Mouse (Mus musculus): Measurements from ENCODE around the gene Csk. TPM values are rescaled to one million over a fixed set of nuclear protein-coding genes. Genes with fewer than 3 reads are reported as not detected.

Csk gene
- polyA plus RNA-seq, 1 experiment, result 30.7 TPM

- Histone ChIP-seq H3K4me1 (ENCODE audit: control insufficient read depth, insufficient read depth, low read length) (no peaks in the 10 kb centered on the region), H3K9me3 (replicated peaks; ENCODE audit: control insufficient read depth, insufficient read depth, low read length, poor library complexity, severe bottlenecking) (no peaks in the 10 kb centered on the region), H3K27me3 (ENCODE audit: control insufficient read depth, insufficient read depth, low read length, poor library complexity, severe bottlenecking) (no peaks in the 10 kb centered on the region), H3K27ac (ENCODE audit: insufficient read depth, low read length) (no peak overlapping the region), H3K9ac (ENCODE audit: low read depth, poor library complexity, severe bottlenecking) (no peak overlapping the region), H3K4me3 (ENCODE audit: low read depth, low read length) (no peak overlapping the region), H3K36me3 (ENCODE audit: control insufficient read depth, insufficient read depth, low read length, poor library complexity, severe bottlenecking) (no peaks in the 10 kb centered on the region)
- TF ChIP-seq CTCF (IDR thresholded peaks at IDR 0.05; ENCODE audit: low read depth, low read length), result no peak
- no peak for TF ChIP-seq POLR2A (IDR thresholded peaks at IDR 0.05; ENCODE audit: insufficient read depth, low read length)
- no peak for TF ChIP-seq EP300 (IDR thresholded peaks at IDR 0.05; ENCODE audit: insufficient read depth, low read depth, low read length)
These were observed 40.8 kb downstream of the Csk start for GRCm38 (mm10) chr9:57612587-57612986.

- Histone ChIP-seq H3K4me1 (ENCODE audit: control insufficient read depth, insufficient read depth, low read length) (no peaks in the 10 kb centered on the region), H3K27me3 (ENCODE audit: control insufficient read depth, insufficient read depth, low read length, poor library complexity, severe bottlenecking) (no peaks in the 10 kb centered on the region), H3K4me3 (ENCODE audit: low read depth, low read length) (no peak overlapping the region), H3K9ac (ENCODE audit: low read depth, poor library complexity, severe bottlenecking) (no peak overlapping the region), H3K36me3 (ENCODE audit: control insufficient read depth, insufficient read depth, low read length, poor library complexity, severe bottlenecking) (no peaks in the 10 kb centered on the region), H3K27ac (ENCODE audit: insufficient read depth, low read length) (no peak overlapping the region), H3K9me3 (replicated peaks; ENCODE audit: control insufficient read depth, insufficient read depth, low read length, poor library complexity, severe bottlenecking) (no peaks in the 10 kb centered on the region)
- no peak for TF ChIP-seq EP300 (IDR thresholded peaks at IDR 0.05; ENCODE audit: insufficient read depth, low read depth, low read length)
- TF ChIP-seq CTCF (IDR thresholded peaks at IDR 0.05; ENCODE audit: low read depth, low read length), result no peak
- TF ChIP-seq POLR2A (IDR thresholded peaks at IDR 0.05; ENCODE audit: insufficient read depth, low read length), result no peak
These were observed 43.0 kb downstream of the Csk start for GRCm38 (mm10) chr9:57610359-57610826.

GRCm38 (mm10) chr9:57609803-57610202 is 43.6 kb downstream of the Csk start:
- H3K27ac ChIP-seq (ENCODE audit: insufficient read depth, low read length), result no peak overlapping the region
- TF ChIP-seq CTCF (IDR thresholded peaks at IDR 0.05; ENCODE audit: low read depth, low read length), result no peak
- TF ChIP-seq POLR2A (IDR thresholded peaks at IDR 0.05; ENCODE audit: insufficient read depth, low read length), result no peak
- no peak for TF ChIP-seq EP300 (IDR thresholded peaks at IDR 0.05; ENCODE audit: insufficient read depth, low read depth, low read length)
- H3K4me3 ChIP-seq (ENCODE audit: low read depth, low read length), result no peak overlapping the region
- no peak overlapping the region for H3K9ac ChIP-seq (ENCODE audit: low read depth, poor library complexity, severe bottlenecking)
- no peaks in the 10 kb centered on the region for H3K9me3 ChIP-seq (replicated peaks; ENCODE audit: control insufficient read depth, insufficient read depth, low read length, poor library complexity, severe bottlenecking)
- no peaks in the 10 kb centered on the region for H3K27me3 ChIP-seq (ENCODE audit: control insufficient read depth, insufficient read depth, low read length, poor library complexity, severe bottlenecking)
- no peaks in the 10 kb centered on the region for H3K4me1 ChIP-seq (ENCODE audit: control insufficient read depth, insufficient read depth, low read length)
- no peaks in the 10 kb centered on the region for H3K36me3 ChIP-seq (ENCODE audit: control insufficient read depth, insufficient read depth, low read length, poor library complexity, severe bottlenecking)

GRCm38 (mm10) chr9:57606139-57606851 is 47.1 kb downstream of the Csk start, which contains the start of gene Cplx3:
Gene Cplx3, minus strand, starts transcription at chr9:57606281.
- H3K4me1 ChIP-seq (ENCODE audit: control insufficient read depth, insufficient read depth, low read length), result no peaks in the 10 kb centered on the region
- no peaks in the 10 kb centered on the region for H3K27me3 ChIP-seq (ENCODE audit: control insufficient read depth, insufficient read depth, low read length, poor library complexity, severe bottlenecking)
- H3K9me3 ChIP-seq (replicated peaks; ENCODE audit: control insufficient read depth, insufficient read depth, low read length, poor library complexity, severe bottlenecking), result no peaks in the 10 kb centered on the region
- TF ChIP-seq POLR2A (IDR thresholded peaks at IDR 0.05; ENCODE audit: insufficient read depth, low read length) (no peak), CTCF (IDR thresholded peaks at IDR 0.05; ENCODE audit: low read depth, low read length) (no peak), EP300 (IDR thresholded peaks at IDR 0.05; ENCODE audit: insufficient read depth, low read depth, low read length) (no peak)
- no peaks in the 10 kb centered on the region for H3K36me3 ChIP-seq (ENCODE audit: control insufficient read depth, insufficient read depth, low read length, poor library complexity, severe bottlenecking)
- H3K4me3 ChIP-seq (ENCODE audit: low read depth, low read length), result no peak within 1 kb of the TSS
- no peak within 1 kb of the TSS for H3K9ac ChIP-seq (ENCODE audit: low read depth, poor library complexity, severe bottlenecking)
- no peak within 1 kb of the TSS for H3K27ac ChIP-seq (ENCODE audit: insufficient read depth, low read length)

DNA sequence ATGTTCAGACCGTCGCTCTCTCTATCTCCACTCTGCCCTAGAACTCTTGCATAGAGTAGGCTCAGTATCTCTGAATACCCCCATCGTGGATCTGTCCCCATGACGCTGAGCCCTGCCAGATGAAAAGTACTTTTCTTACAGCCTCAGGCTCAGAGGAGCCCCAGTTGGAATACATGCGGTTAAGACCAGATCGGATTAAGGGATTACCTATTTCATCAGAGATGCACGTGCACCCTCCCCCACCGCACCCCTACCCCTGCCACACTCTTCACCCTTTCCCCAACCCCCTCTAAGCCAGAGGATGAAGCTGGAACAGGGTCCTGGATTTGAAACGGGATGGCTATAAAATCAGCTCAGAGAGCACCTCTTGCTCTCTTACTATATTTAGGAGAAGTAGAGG is 47.9 kb downstream of the Csk start:
- H3K9me3 ChIP-seq (replicated peaks; ENCODE audit: control insufficient read depth, insufficient read depth, low read length, poor library complexity, severe bottlenecking), result no peaks in the 10 kb centered on the region
- TF ChIP-seq EP300 (IDR thresholded peaks at IDR 0.05; ENCODE audit: insufficient read depth, low read depth, low read length) (no peak), CTCF (IDR thresholded peaks at IDR 0.05; ENCODE audit: low read depth, low read length) (no peak), POLR2A (IDR thresholded peaks at IDR 0.05; ENCODE audit: insufficient read depth, low read length) (no peak)
- no peak overlapping the region for H3K27ac ChIP-seq (ENCODE audit: insufficient read depth, low read length)
- no peaks in the 10 kb centered on the region for H3K36me3 ChIP-seq (ENCODE audit: control insufficient read depth, insufficient read depth, low read length, poor library complexity, severe bottlenecking)
- H3K4me1 ChIP-seq (ENCODE audit: control insufficient read depth, insufficient read depth, low read length), result peaks cover 1% of the 10 kb centered on the region
- H3K9ac ChIP-seq (ENCODE audit: low read depth, poor library complexity, severe bottlenecking), result no peak overlapping the region
- H3K4me3 ChIP-seq (ENCODE audit: low read depth, low read length), result no peak overlapping the region
- no peaks in the 10 kb centered on the region for H3K27me3 ChIP-seq (ENCODE audit: control insufficient read depth, insufficient read depth, low read length, poor library complexity, severe bottlenecking)

GRCm38 (mm10) chr9:57604875-57605274 is 48.6 kb downstream of the Csk start:
- H3K36me3 ChIP-seq (ENCODE audit: control insufficient read depth, insufficient read depth, low read length, poor library complexity, severe bottlenecking), result no peaks in the 10 kb centered on the region
- no peak overlapping the region for H3K9ac ChIP-seq (ENCODE audit: low read depth, poor library complexity, severe bottlenecking)
- no peak overlapping the region for H3K4me3 ChIP-seq (ENCODE audit: low read depth, low read length)
- H3K4me1 ChIP-seq (ENCODE audit: control insufficient read depth, insufficient read depth, low read length), result peaks cover 2% of the 10 kb centered on the region
- no peaks in the 10 kb centered on the region for H3K9me3 ChIP-seq (replicated peaks; ENCODE audit: control insufficient read depth, insufficient read depth, low read length, poor library complexity, severe bottlenecking)
- H3K27me3 ChIP-seq (ENCODE audit: control insufficient read depth, insufficient read depth, low read length, poor library complexity, severe bottlenecking), result no peaks in the 10 kb centered on the region
- no peak overlapping the region for H3K27ac ChIP-seq (ENCODE audit: insufficient read depth, low read length)
- TF ChIP-seq CTCF (IDR thresholded peaks at IDR 0.05; ENCODE audit: low read depth, low read length), result no peak
- TF ChIP-seq POLR2A (IDR thresholded peaks at IDR 0.05; ENCODE audit: insufficient read depth, low read length), result no peak
- TF ChIP-seq EP300 (IDR thresholded peaks at IDR 0.05; ENCODE audit: insufficient read depth, low read depth, low read length), result no peak

All from ES-Bruce4 (cell line).